8 mouse cellular contexts compared by ENCODE assay signal in genomic region chr19:15868865-15869698, GRCm38 (mm10).
A peak's percentile ranks its signal among the peaks of the same experiment; 100 is the strongest.
DNase-seq lines count a peak whose midpoint lies in the region; ATAC-seq and TF ChIP-seq lines count a peak whose summit lies in the region.

No protein-coding gene starts in this region.

- H3K9me3 ChIP-seq in kidney, postnatal 0 days (replicated peaks; ENCODE audit: low read length), result no peaks in the 10 kb centered on the region
- no peaks in the 10 kb centered on the region for H3K9me3 ChIP-seq in kidney, embryonic 14.5 days (ENCODE audit: control insufficient read depth, low read length)
- H3K9me3 ChIP-seq in forebrain, postnatal 0 days (ENCODE audit: low read length), result no peaks in the 10 kb centered on the region
- no peaks in the 10 kb centered on the region for H3K9me3 ChIP-seq in neural tube, embryonic 13.5 days

- no peak overlapping the region for H3K4me3 ChIP-seq in kidney, postnatal 0 days (replicated peaks; ENCODE audit: low read depth, low read length)
- no peak overlapping the region for H3K4me3 ChIP-seq in kidney, embryonic 14.5 days (ENCODE audit: low read length)
- H3K4me3 ChIP-seq in bone marrow, adult 2 months (replicated peaks; ENCODE audit: control insufficient read depth, low read depth, low read length), result no peak overlapping the region
- no peak overlapping the region for H3K4me3 ChIP-seq in forebrain, postnatal 0 days (ENCODE audit: low read depth, low read length)
- H3K4me3 ChIP-seq in neural tube, embryonic 13.5 days, result no peak overlapping the region

- no peak overlapping the region for H3K27ac ChIP-seq in kidney, postnatal 0 days
- H3K27ac ChIP-seq in kidney, embryonic 14.5 days (ENCODE audit: low read depth, low read length), result no peak overlapping the region
- H3K27ac ChIP-seq in bone marrow, adult 2 months (ENCODE audit: control insufficient read depth, insufficient read depth, low read depth, low read length, poor library complexity), result no peak overlapping the region
- H3K27ac ChIP-seq in forebrain, postnatal 0 days (ENCODE audit: low read depth, low read length), result no peak overlapping the region
- H3K27ac ChIP-seq in neural tube, embryonic 13.5 days (replicated peaks), result peak overlapping the region; percentile 46; the same call in 1 of the 2 replicates

- no peaks in the 10 kb centered on the region for H3K27me3 ChIP-seq in kidney, postnatal 0 days (ENCODE audit: insufficient read depth, low read length)
- no peaks in the 10 kb centered on the region for H3K27me3 ChIP-seq in kidney, embryonic 14.5 days (ENCODE audit: control insufficient read depth, insufficient read depth, low read length)
- H3K27me3 ChIP-seq in forebrain, postnatal 0 days (ENCODE audit: insufficient read depth, low read length), result no peaks in the 10 kb centered on the region
- peaks cover 4% of the 10 kb centered on the region; the same call in 1 of the 2 replicates for H3K27me3 ChIP-seq in neural tube, embryonic 13.5 days

- H3K36me3 ChIP-seq in kidney, postnatal 0 days (ENCODE audit: insufficient read depth, low read length), result no peaks in the 10 kb centered on the region
- no peaks in the 10 kb centered on the region for H3K36me3 ChIP-seq in kidney, embryonic 14.5 days (ENCODE audit: control insufficient read depth, insufficient read depth, low read length)
- no peaks in the 10 kb centered on the region for H3K36me3 ChIP-seq in forebrain, postnatal 0 days (ENCODE audit: insufficient read depth)
- H3K36me3 ChIP-seq in neural tube, embryonic 13.5 days, result no peaks in the 10 kb centered on the region

- WGBS in kidney, postnatal 0 days, result 12% methylated on average over 7 of the region's 7 CpGs
- 21% methylated on average over 7 of the region's 7 CpGs for WGBS in kidney, embryonic 14.5 days
- 16% methylated on average over 7 of the region's 7 CpGs for WGBS in bone marrow, adult 2 months
- 12% methylated on average over 7 of the region's 7 CpGs for WGBS in forebrain, postnatal 0 days
- 11% methylated on average over 7 of the region's 7 CpGs for WGBS in neural tube, embryonic 13.5 days

- ATAC-seq in kidney, postnatal 0 days (replicated peaks; ENCODE audit: low FRiP score, low read depth), result no peak
- no peak for ATAC-seq in kidney, embryonic 14.5 days (ENCODE audit: low FRiP score, low TSS enrichment)
- ATAC-seq in forebrain, postnatal 0 days, result peak; percentile 89
- peak; percentile 52 for ATAC-seq in neural tube, embryonic 13.5 days (ENCODE audit: low read depth)

- no peak overlapping the region for H3K4me2 ChIP-seq in kidney, postnatal 0 days (ENCODE audit: low read length)
- no peak overlapping the region for H3K4me2 ChIP-seq in kidney, embryonic 14.5 days (replicated peaks; ENCODE audit: low read depth, low read length)
- H3K4me2 ChIP-seq in forebrain, postnatal 0 days (ENCODE audit: low read depth), result no peak overlapping the region
- H3K4me2 ChIP-seq in neural tube, embryonic 13.5 days, result no peak overlapping the region

- no peak overlapping the region for H3K9ac ChIP-seq in kidney, postnatal 0 days (ENCODE audit: low read depth, low read length)
- H3K9ac ChIP-seq in kidney, embryonic 14.5 days (ENCODE audit: low read depth, low read length), result no peak overlapping the region
- no peak overlapping the region for H3K9ac ChIP-seq in forebrain, postnatal 0 days
- no peak overlapping the region for H3K9ac ChIP-seq in neural tube, embryonic 13.5 days

- no peak for TF ChIP-seq POLR2A in bone marrow, adult 2 months (IDR thresholded peaks at IDR 0.05; ENCODE audit: borderline replicate concordance, control insufficient read depth, low read depth, low read length)

- peak; percentile 84 for DNase-seq in kidney, postnatal 0 days (ENCODE audit: low spot score)
- peak; percentile 82 for DNase-seq in forebrain, postnatal 0 days
- peak; percentile 50 to 60 for DNase-seq in left cerebral cortex, postnatal 25 days (ENCODE audit: low spot score in 2 of 2)
- no peak for DNase-seq in urinary bladder, postnatal 25 days (ENCODE audit: low spot score)
- no peak for DNase-seq in adrenal gland, adult 18-20 months (ENCODE audit: low spot score in 2 of 2)

- no peaks in the 10 kb centered on the region for H3K4me1 ChIP-seq in kidney, postnatal 0 days (replicated peaks; ENCODE audit: insufficient read depth, low read length)
- no peaks in the 10 kb centered on the region for H3K4me1 ChIP-seq in kidney, embryonic 14.5 days (ENCODE audit: control insufficient read depth, insufficient read depth, low read length)
- H3K4me1 ChIP-seq in bone marrow, adult 2 months (ENCODE audit: control insufficient read depth, insufficient read depth, low read length), result no peaks in the 10 kb centered on the region
- H3K4me1 ChIP-seq in forebrain, postnatal 0 days (ENCODE audit: insufficient read depth), result no peaks in the 10 kb centered on the region
- H3K4me1 ChIP-seq in neural tube, embryonic 13.5 days (replicated peaks), result peaks cover 37% of the 10 kb centered on the region

- TF ChIP-seq CTCF in kidney, postnatal 0 days (IDR thresholded peaks at IDR 0.05; ENCODE audit: low read depth), result peak; percentile 84
- TF ChIP-seq CTCF in bone marrow, adult 2 months (IDR thresholded peaks at IDR 0.05; ENCODE audit: control insufficient read depth, insufficient read depth, low read length), result peak; percentile 32
- peak; percentile 90 for TF ChIP-seq CTCF in forebrain, postnatal 0 days (IDR thresholded peaks at IDR 0.05; ENCODE audit: low read depth)

- intact Hi-C loops in left cerebral cortex, postnatal 25 days (cut with DNase I), result loop anchor here (2.0 to 5.0 kb wide), 4 partner anchors 67 to 1886 kb away; no protein-coding TSS in a partner anchor

Comparison
In these comparisons a context has a peak if more than half of its experiments do, and no peak if none do; other contexts are left out.
1. ATAC-seq: peak in forebrain, postnatal 0 days (single experiment) and neural tube, embryonic 13.5 days (single experiment); none in kidney, postnatal 0 days (single experiment) and kidney, embryonic 14.5 days (single experiment).
2. DNase-seq: peak in kidney, postnatal 0 days (single experiment), forebrain, postnatal 0 days (single experiment) and left cerebral cortex, postnatal 25 days (2 of 2); none in urinary bladder, postnatal 25 days (single experiment) and adrenal gland, adult 18-20 months (0 of 2).
3. CTCF ChIP-seq: peak in every context shown above with its lines; median percentile 90 in forebrain, postnatal 0 days; 84 in kidney, postnatal 0 days; 32 in bone marrow, adult 2 months.